Mouse (Mus musculus): ENCODE measurements around the gene Olfr600.
"Not testable (repeated sequence)": the region's sequence is repeated elsewhere in the genome, so short reads cannot be mapped to it uniquely, and the experiment has no call there.

The Olfr600 gene

GRCm38 (mm10) chr7:103349569-103349968, at the start of gene Olfr600:
Gene Olfr600, minus strand, starts transcription at chr7:103349669.
- no peak for DNase-seq (ENCODE audit: low read depth, low spot score)

GRCm38 (mm10) chr7:103398981-103399380, 49.5 kb upstream of the Olfr600 start:
- DNase-seq (ENCODE audit: low read depth, low spot score), result no peak

- DNase-seq (ENCODE audit: low read depth, low spot score), result no peak
Measured at GRCm38 (mm10) chr7:103397758-103398157, 48.3 kb upstream of the Olfr600 start.

- no peak for DNase-seq (ENCODE audit: low read depth, low spot score)
Measured at GRCm38 (mm10) chr7:103386077-103386476, 36.6 kb upstream of the Olfr600 start, which contains the start of gene Olfr603. Gene Olfr603, minus strand, starts transcription at chr7:103386177.

- DNase-seq (ENCODE audit: low read depth, low spot score), result no peak
Measured at GRCm38 (mm10) chr7:103362555-103362954, 13.1 kb upstream of the Olfr600 start, which contains the start of gene Olfr601. Gene Olfr601, minus strand, starts transcription at chr7:103362655.

- DNase-seq (ENCODE audit: low read depth, low spot score), result no peak
Measured at GRCm38 (mm10) chr7:103335617-103336016, 13.9 kb downstream of the Olfr600 start, which contains the start of gene Olfr599. Gene Olfr599, plus strand, starts transcription at chr7:103335917.

- DNase-seq (ENCODE audit: low read depth, low spot score), result no peak
Measured at GRCm38 (mm10) chr7:103323268-103323667, 26.2 kb downstream of the Olfr600 start, which contains the start of gene Olfr598. Gene Olfr598, plus strand, starts transcription at chr7:103323568.

- DNase-seq (ENCODE audit: low read depth, low spot score), result not testable (repeated sequence)
Measured at GRCm38 (mm10) chr7:103316015-103316414, 33.5 kb downstream of the Olfr600 start, which contains the start of gene Olfr597. Gene Olfr597, plus strand, starts transcription at chr7:103316315.

GRCm38 (mm10) chr7:103305348-103305747, 44.1 kb downstream of the Olfr600 start, which contains the start of gene Olfr596:
Gene Olfr596, plus strand, starts transcription at chr7:103305648.
- DNase-seq (ENCODE audit: low read depth, low spot score), result not testable (repeated sequence)

All from brain, embryonic 18.5 days (tissue).